8 mouse cellular contexts compared by ENCODE assay signal in genomic region chr15:12341401-12341758, GRCm38 (mm10). TPM values are rescaled to one million over a fixed set of nuclear protein-coding genes. Genes with fewer than 3 reads are reported as not detected.
DNase-seq lines count a peak whose midpoint lies in the region; ATAC-seq lines count a peak whose summit lies in the region.

No protein-coding gene starts in this region.

- WGBS in embryonic facial prominence, embryonic 14.5 days: 52% methylated on average over 4 of the region's 4 CpGs
- WGBS in intestine, embryonic 15.5 days: 49% methylated on average over 4 of the region's 4 CpGs

- H3K9me3 ChIP-seq in megakaryocyte, embryonic 14.5 days: no peaks in the 10 kb centered on the region
- H3K9me3 ChIP-seq in embryonic facial prominence, embryonic 14.5 days (ENCODE audit: control insufficient read depth, low read length): no peaks in the 10 kb centered on the region
- no peaks in the 10 kb centered on the region for H3K9me3 ChIP-seq in intestine, embryonic 15.5 days

- peak overlapping the region; percentile 72 for H3K4me3 ChIP-seq in megakaryocyte, embryonic 14.5 days (replicated peaks)
- H3K4me3 ChIP-seq in embryonic facial prominence, embryonic 14.5 days (ENCODE audit: low read depth, low read length): no peak overlapping the region
- H3K4me3 ChIP-seq in intestine, embryonic 15.5 days (replicated peaks): no peak overlapping the region

- H3K27ac ChIP-seq in embryonic facial prominence, embryonic 14.5 days (replicated peaks; ENCODE audit: low read depth, low read length): peak overlapping the region; percentile 22; the same call in 1 of the 2 replicates
- no peak overlapping the region for H3K27ac ChIP-seq in intestine, embryonic 15.5 days

- DNase-seq in embryonic facial prominence, embryonic 14.5 days (ENCODE audit: low spot score): peak; percentile 55
- DNase-seq in retina, embryonic 14.5 days (ENCODE audit: low spot score): peak; percentile 75
- DNase-seq in adrenal gland, adult 8-10 months: no peak
- no peak for DNase-seq in ovary, postnatal 36 days (ENCODE audit: low spot score)
- DNase-seq in MN1 (ENCODE audit: low spot score): no peak

- no peaks in the 10 kb centered on the region for H3K27me3 ChIP-seq in megakaryocyte, embryonic 14.5 days (replicated peaks)
- no peaks in the 10 kb centered on the region for H3K27me3 ChIP-seq in embryonic facial prominence, embryonic 14.5 days (replicated peaks; ENCODE audit: control insufficient read depth, insufficient read depth, low read length)
- no peaks in the 10 kb centered on the region for H3K27me3 ChIP-seq in intestine, embryonic 15.5 days (replicated peaks)

- peaks cover 62% of the 10 kb centered on the region for H3K4me1 ChIP-seq in megakaryocyte, embryonic 14.5 days
- 0 out of 2 replicates have a peak, but pooled peaks cover 5% of the 10 kb centered on the region for H3K4me1 ChIP-seq in embryonic facial prominence, embryonic 14.5 days (ENCODE audit: control insufficient read depth, insufficient read depth, low read length)
- H3K4me1 ChIP-seq in intestine, embryonic 15.5 days (replicated peaks): peaks cover 3% of the 10 kb centered on the region

- no peak overlapping the region for H3K9ac ChIP-seq in embryonic facial prominence, embryonic 14.5 days (ENCODE audit: low read depth, low read length)
- no peak overlapping the region for H3K9ac ChIP-seq in intestine, embryonic 15.5 days

- ATAC-seq in megakaryocyte, adult 5-6 weeks (ENCODE audit: poor library complexity, severe bottlenecking): no peak
- peak; percentile 86 for ATAC-seq in embryonic facial prominence, embryonic 14.5 days (ENCODE audit: low read depth)
- peak; percentile 45; the same call in 1 of the 2 replicates for ATAC-seq in intestine, embryonic 15.5 days

- peaks cover 67% of the 10 kb centered on the region for H3K36me3 ChIP-seq in megakaryocyte, embryonic 14.5 days (replicated peaks; ENCODE audit: low read length)
- peaks cover 34% of the 10 kb centered on the region for H3K36me3 ChIP-seq in embryonic facial prominence, embryonic 14.5 days (ENCODE audit: control insufficient read depth, insufficient read depth, low read length)
- 0 out of 2 replicates have a peak, but pooled peaks cover 4% of the 10 kb centered on the region for H3K36me3 ChIP-seq in intestine, embryonic 15.5 days

- no peak overlapping the region for H3K4me2 ChIP-seq in embryonic facial prominence, embryonic 14.5 days (ENCODE audit: low read depth, low read length)
- no peak overlapping the region for H3K4me2 ChIP-seq in intestine, embryonic 15.5 days (replicated peaks)

RNA-seq across cellular contexts. Expression of gene 1810049J17Rik, which starts 19.7 kb away (rescaled TPM):
- polyA plus RNA-seq in megakaryocyte, embryonic 14.5 days (2012; ENCODE audit: insufficient read depth, low replicate concordance): not detected in 2 replicates
- not detected in 2 replicates for total RNA-seq in megakaryocyte, adult 5-6 weeks (2015)
- not detected in 2 replicates for total RNA-seq in megakaryocyte, adult 5-6 weeks (2017)
- polyA plus RNA-seq in embryonic facial prominence, embryonic 14.5 days (2014; fragmentation: Nextera tagmentation; extraction: Ambion mirVana): 2.1 and 2.9 TPM in 2 replicates
- polyA plus RNA-seq in intestine, embryonic 15.5 days (2015; fragmentation: Nextera tagmentation; extraction: Ambion mirVana): 0.69 and 1.8 TPM in 2 replicates
- total RNA-seq in adrenal gland, adult 8-10 months (2022): 1 to 10 TPM in 1 of 4 experiments, under 1 TPM in 2, not detected in 1; 0.61 to 1.2 (median 0.75) TPM

RNA-seq across cellular contexts. Expression of gene Golph3, which starts 20.1 kb away (rescaled TPM):
- polyA plus RNA-seq in megakaryocyte, embryonic 14.5 days (2012; ENCODE audit: insufficient read depth, low replicate concordance): 175 and 429 TPM in 2 replicates
- total RNA-seq in megakaryocyte, adult 5-6 weeks (2015): 114 and 122 TPM in 2 replicates
- total RNA-seq in megakaryocyte, adult 5-6 weeks (2017): 91.6 and 103 TPM in 2 replicates
- 115 and 118 TPM in 2 replicates for polyA plus RNA-seq in embryonic facial prominence, embryonic 14.5 days (2014; fragmentation: Nextera tagmentation; extraction: Ambion mirVana)
- 79.5 and 85.1 TPM in 2 replicates for polyA plus RNA-seq in intestine, embryonic 15.5 days (2015; fragmentation: Nextera tagmentation; extraction: Ambion mirVana)
- total RNA-seq in adrenal gland, adult 8-10 months (2022): 100 to 1,000 TPM; 109 to 136 (median 122) TPM

Comparison
In these comparisons a context has a peak if more than half of its experiments do, and no peak if none do; other contexts are left out.
1. DNase-seq: peak in embryonic facial prominence, embryonic 14.5 days (single experiment) and retina, embryonic 14.5 days (single experiment); none in adrenal gland, adult 8-10 months (single experiment), ovary, postnatal 36 days (single experiment) and MN1 (single experiment).